Mouse (Mus musculus) midbrain, embryonic 10.5 days (tissue): ENCODE data around the gene Hivep1. TPM values are rescaled to one million over a fixed set of nuclear protein-coding genes. Genes with fewer than 3 reads are reported as not detected.

Experiments
- DNase-seq: peaks from one replicate; pipeline ENCODE4 v3.0.0-alpha.2; 2017; ENCODE audit warnings: low spot score
- H3K27ac ChIP-seq: fragments of 300-500 bp; sonication (generic); replicated peaks from 2 replicates; pipeline ENCODE4 v1.5.1; 2016; ENCODE audit warnings: mild to moderate bottlenecking
- H3K27me3 ChIP-seq: fragments of 300-500 bp; sonication (generic); 2 replicates; pipeline ENCODE4 v1.6.1; 2016; ENCODE audit warnings: low read depth, mild to moderate bottlenecking; ENCODE audit not compliant: poor library complexity, severe bottlenecking
- H3K36me3 ChIP-seq: fragments of 300-500 bp; sonication (generic); 2 replicates; pipeline ENCODE4 v1.6.1; 2016; ENCODE audit warnings: mild to moderate bottlenecking, moderate library complexity
- H3K4me1 ChIP-seq: fragments of 300-500 bp; sonication (generic); 2 replicates; pipeline ENCODE4 v1.6.1; 2016
- H3K4me3 ChIP-seq: fragments of 300-500 bp; sonication (generic); 2 replicates; pipeline ENCODE4 v1.5.1; 2016; ENCODE audit warnings: mild to moderate bottlenecking, moderate library complexity
- H3K9me3 ChIP-seq: fragments of 300-500 bp; sonication (generic); replicated peaks from 2 replicates; pipeline ENCODE4 v1.6.1; 2016; ENCODE audit warnings: mild to moderate bottlenecking
- WGBS: fragments of 180-500 bp; shearing (Covaris S2); methylation state at CpG from one replicate; pipeline ENCODE4 v1.1.7; 2016; 5-methylcytosine and 5-hydroxymethylcytosine counted together
- polyA plus RNA-seq: library from polyadenylated mRNA; unstranded; fragments of >200 nt; fragmentation: Nextera tagmentation; extraction: Ambion mirVana; gene quantifications from 2 replicates; pipeline ENCODE4 v1.2.1, GENCODE M21; 2016

Hivep1 gene
- polyA plus RNA-seq, 1 experiment from 2014 or later, result 7.8 TPM

- Histone ChIP-seq H3K9me3 (no peaks in the 10 kb centered on the region), H3K4me3 (no peak overlapping the region), H3K36me3 (peaks cover 60% of the 10 kb centered on the region), H3K27ac (no peak overlapping the region; the same call in 1 of the 2 replicates), H3K27me3 (no peaks in the 10 kb centered on the region), H3K4me1 (peaks cover 11% of the 10 kb centered on the region; the same call in 1 of the 2 replicates)
- DNase-seq, result no peak
- WGBS, result 76% methylated on average over 10 of the region's 10 CpGs
Measured at GRCm38 (mm10) chr13:42080131-42080916, 28.5 kb downstream of the Hivep1 start.

- Histone ChIP-seq H3K36me3 (0 out of 2 replicates have a peak, but pooled peaks cover 5% of the 10 kb centered on the region), H3K27ac (no peak overlapping the region), H3K4me3 (no peak overlapping the region), H3K27me3 (no peaks in the 10 kb centered on the region), H3K4me1 (peaks cover 18% of the 10 kb centered on the region), H3K9me3 (no peaks in the 10 kb centered on the region)
- no peak for DNase-seq
- WGBS, result 73% methylated on average over 5 of the region's 5 CpGs
Measured at GRCm38 (mm10) chr13:42088339-42088738, 36.5 kb downstream of the Hivep1 start.

- H3K4me3 ChIP-seq, result no peak overlapping the region
- WGBS, result 78% methylated on average over 8 of the region's 8 CpGs
- DNase-seq, result no peak
Measured at GRCm38 (mm10) chr13:42089025-42089424, 37.2 kb downstream of the Hivep1 start.

GRCm38 (mm10) chr13:42090751-42091150 is 38.9 kb downstream of the Hivep1 start:
- H3K4me3 ChIP-seq, result no peak overlapping the region
- H3K27ac ChIP-seq, result no peak overlapping the region
- 0 out of 2 replicates have a peak, but pooled peaks cover 5% of the 10 kb centered on the region for H3K36me3 ChIP-seq
- peaks cover 23% of the 10 kb centered on the region for H3K4me1 ChIP-seq
- H3K9me3 ChIP-seq, result no peaks in the 10 kb centered on the region
- no peak for DNase-seq
- 91% methylated on average over 5 of the region's 5 CpGs for WGBS
- H3K27me3 ChIP-seq, result no peaks in the 10 kb centered on the region

More at GRCm38 (mm10) chr13:42089025-42089424, 37.2 kb downstream of the Hivep1 start:
- H3K27ac ChIP-seq, result no peak overlapping the region
- H3K36me3 ChIP-seq, result 0 out of 2 replicates have a peak, but pooled peaks cover 5% of the 10 kb centered on the region
- H3K4me1 ChIP-seq, result peaks cover 23% of the 10 kb centered on the region
- no peaks in the 10 kb centered on the region for H3K9me3 ChIP-seq
- no peaks in the 10 kb centered on the region for H3K27me3 ChIP-seq

GRCm38 (mm10) chr13:42092392-42093139 is 40.7 kb downstream of the Hivep1 start:
- Histone ChIP-seq H3K36me3 (peaks cover 6% of the 10 kb centered on the region; the same call in 1 of the 2 replicates), H3K4me3 (no peak overlapping the region), H3K27ac (0 out of 2 replicates have a peak overlapping the region, but pooled peaks have one; percentile 23), H3K4me1 (peaks cover 23% of the 10 kb centered on the region), H3K27me3 (no peaks in the 10 kb centered on the region), H3K9me3 (no peaks in the 10 kb centered on the region)
- WGBS, result 67% methylated on average over 8 of the region's 8 CpGs
- no peak for DNase-seq

- peaks cover 13% of the 10 kb centered on the region for H3K36me3 ChIP-seq
- H3K4me1 ChIP-seq, result peaks cover 19% of the 10 kb centered on the region
- WGBS, result 72% methylated on average over 12 of the region's 12 CpGs
- no peak for DNase-seq
- no peak overlapping the region; the same call in 1 of the 2 replicates for H3K27ac ChIP-seq
- peaks cover 7% of the 10 kb centered on the region; the same call in 1 of the 2 replicates for H3K9me3 ChIP-seq
- no peaks in the 10 kb centered on the region for H3K27me3 ChIP-seq
- no peak overlapping the region for H3K4me3 ChIP-seq
Measured at GRCm38 (mm10) chr13:42093268-42094042, 41.6 kb downstream of the Hivep1 start.

GRCm38 (mm10) chr13:42095826-42096515 is 44.1 kb downstream of the Hivep1 start:
- DNase-seq, result no peak
- Histone ChIP-seq H3K27ac (no peak overlapping the region), H3K36me3 (peaks cover 10% of the 10 kb centered on the region), H3K27me3 (no peaks in the 10 kb centered on the region), H3K9me3 (peaks cover 8% of the 10 kb centered on the region; the same call in 1 of the 2 replicates), H3K4me3 (no peak overlapping the region), H3K4me1 (peaks cover 21% of the 10 kb centered on the region)
- whole genome bisulfite sequencing, result 84% methylated on average over 10 of the region's 10 CpGs

- Histone ChIP-seq H3K9me3 (peaks cover 8% of the 10 kb centered on the region; the same call in 1 of the 2 replicates), H3K4me1 (peaks cover 29% of the 10 kb centered on the region), H3K4me3 (no peak overlapping the region), H3K36me3 (peaks cover 10% of the 10 kb centered on the region), H3K27ac (no peak overlapping the region), H3K27me3 (no peaks in the 10 kb centered on the region)
- no peak for DNase-seq
Measured at GRCm38 (mm10) chr13:42097109-42097508, 45.3 kb downstream of the Hivep1 start.

GRCm38 (mm10) chr13:42098522-42098921 is 46.7 kb downstream of the Hivep1 start:
- Histone ChIP-seq H3K27me3 (no peaks in the 10 kb centered on the region), H3K27ac (no peak overlapping the region), H3K4me3 (no peak overlapping the region), H3K36me3 (peaks cover 10% of the 10 kb centered on the region), H3K4me1 (peaks cover 36% of the 10 kb centered on the region), H3K9me3 (peaks cover 8% of the 10 kb centered on the region; the same call in 1 of the 2 replicates)
- 98% methylated on average over 1 of the region's 1 CpGs for WGBS
- DNase-seq, result no peak

GRCm38 (mm10) chr13:42099523-42099922 is 47.7 kb downstream of the Hivep1 start:
- 88% methylated on average over 4 of the region's 4 CpGs for WGBS
- no peak for DNase-seq

GRCm38 (mm10) chr13:42101440-42102190 is 49.8 kb downstream of the Hivep1 start:
- DNase-seq, result peak; percentile 42
- no peaks in the 10 kb centered on the region for H3K27me3 ChIP-seq
- WGBS, result 70% methylated on average over 13 of the region's 13 CpGs
- H3K9me3 ChIP-seq, result peaks cover 8% of the 10 kb centered on the region; the same call in 1 of the 2 replicates
- peak overlapping the region; percentile 50 for H3K27ac ChIP-seq
- no peak overlapping the region for H3K4me3 ChIP-seq
- H3K4me1 ChIP-seq, result peaks cover 38% of the 10 kb centered on the region
- peaks cover 10% of the 10 kb centered on the region for H3K36me3 ChIP-seq

More at GRCm38 (mm10) chr13:42099523-42099922, 47.7 kb downstream of the Hivep1 start:
- H3K27me3 ChIP-seq, result no peaks in the 10 kb centered on the region
- no peak overlapping the region for H3K4me3 ChIP-seq
- peaks cover 38% of the 10 kb centered on the region for H3K4me1 ChIP-seq
- H3K27ac ChIP-seq, result no peak overlapping the region
- H3K9me3 ChIP-seq, result peaks cover 8% of the 10 kb centered on the region; the same call in 1 of the 2 replicates
- peaks cover 10% of the 10 kb centered on the region for H3K36me3 ChIP-seq
